Mouse (Mus musculus): ENCODE data around the gene Gpr62. TPM values are rescaled to one million over a fixed set of nuclear protein-coding genes. Genes with fewer than 3 reads are reported as not detected.

The Gpr62 gene
- polyA plus RNA-seq, 1 experiment = 0.47 TPM

- H3K27ac ChIP-seq (ENCODE audit: control insufficient read depth, insufficient read depth, low read length) = peak overlapping the region; percentile 66
- WGBS = 12% methylated on average over 16 of the region's 16 CpGs
- no peaks in the 10 kb centered on the region for H3K36me3 ChIP-seq (ENCODE audit: control insufficient read depth, insufficient read depth, low read length)
- peak overlapping the region; percentile 46 for H3K4me3 ChIP-seq (ENCODE audit: control insufficient read depth, insufficient read depth, low read length)
- H3K27me3 ChIP-seq (ENCODE audit: control insufficient read depth, insufficient read depth, low read length) = no peaks in the 10 kb centered on the region
- H3K4me1 ChIP-seq (replicated peaks; ENCODE audit: control insufficient read depth, insufficient read depth, low read length) = peaks cover 31% of the 10 kb centered on the region
- TF ChIP-seq POLR2A (IDR thresholded peaks at IDR 0.05; ENCODE audit: control insufficient read depth, extremely low read depth, insufficient read depth, low read length, poor library complexity) = no peak
- TF ChIP-seq CTCF (IDR thresholded peaks at IDR 0.05; ENCODE audit: borderline replicate concordance, control insufficient read depth, extremely low read depth, insufficient read depth, low read length, poor library complexity) = no peak
- DNase-seq = peak; percentile 79
Observed at GRCm38 (mm10) chr9:106476002-106476923, 10.5 kb upstream of the Gpr62 start.

GRCm38 (mm10) chr9:106475663-106476001 lies 9.9 kb upstream of the Gpr62 start, which contains the start of gene Rrp9:
Rrp9 (plus strand) TSS chr9:106475963.
- peak within 1 kb of the TSS; percentile 66 for H3K27ac ChIP-seq (ENCODE audit: control insufficient read depth, insufficient read depth, low read length)
- H3K4me3 ChIP-seq (ENCODE audit: control insufficient read depth, insufficient read depth, low read length) = peak within 1 kb of the TSS; percentile 46
- WGBS = 29% methylated on average over 10 of the region's 10 CpGs
- no peak for TF ChIP-seq POLR2A (IDR thresholded peaks at IDR 0.05; ENCODE audit: control insufficient read depth, extremely low read depth, insufficient read depth, low read length, poor library complexity)
- TF ChIP-seq CTCF (IDR thresholded peaks at IDR 0.05; ENCODE audit: borderline replicate concordance, control insufficient read depth, extremely low read depth, insufficient read depth, low read length, poor library complexity) = no peak
- DNase-seq = no peak
- no peaks in the 10 kb centered on the region for H3K27me3 ChIP-seq (ENCODE audit: control insufficient read depth, insufficient read depth, low read length)
- peaks cover 31% of the 10 kb centered on the region for H3K4me1 ChIP-seq (replicated peaks; ENCODE audit: control insufficient read depth, insufficient read depth, low read length)
- H3K36me3 ChIP-seq (ENCODE audit: control insufficient read depth, insufficient read depth, low read length) = no peaks in the 10 kb centered on the region

GRCm38 (mm10) chr9:106475046-106475445 lies 9.3 kb upstream of the Gpr62 start:
- 78% methylated on average over 7 of the region's 7 CpGs for WGBS
- Histone ChIP-seq H3K27me3 (ENCODE audit: control insufficient read depth, insufficient read depth, low read length) (no peaks in the 10 kb centered on the region), H3K4me3 (ENCODE audit: control insufficient read depth, insufficient read depth, low read length) (no peak overlapping the region), H3K4me1 (replicated peaks; ENCODE audit: control insufficient read depth, insufficient read depth, low read length) (peaks cover 31% of the 10 kb centered on the region), H3K27ac (ENCODE audit: control insufficient read depth, insufficient read depth, low read length) (no peak overlapping the region), H3K36me3 (ENCODE audit: control insufficient read depth, insufficient read depth, low read length) (no peaks in the 10 kb centered on the region)
- DNase-seq = peak; percentile 32
- TF ChIP-seq POLR2A (IDR thresholded peaks at IDR 0.05; ENCODE audit: control insufficient read depth, extremely low read depth, insufficient read depth, low read length, poor library complexity) (no peak), CTCF (IDR thresholded peaks at IDR 0.05; ENCODE audit: borderline replicate concordance, control insufficient read depth, extremely low read depth, insufficient read depth, low read length, poor library complexity) (no peak)

- peak; percentile 64 for DNase-seq
- no peaks in the 10 kb centered on the region for H3K27me3 ChIP-seq (ENCODE audit: control insufficient read depth, insufficient read depth, low read length)
- peaks cover 35% of the 10 kb centered on the region for H3K4me1 ChIP-seq (replicated peaks; ENCODE audit: control insufficient read depth, insufficient read depth, low read length)
- no peak overlapping the region for H3K4me3 ChIP-seq (ENCODE audit: control insufficient read depth, insufficient read depth, low read length)
- 48% methylated on average over 6 of the region's 6 CpGs for WGBS
- no peak overlapping the region for H3K27ac ChIP-seq (ENCODE audit: control insufficient read depth, insufficient read depth, low read length)
- TF ChIP-seq CTCF (IDR thresholded peaks at IDR 0.05; ENCODE audit: borderline replicate concordance, control insufficient read depth, extremely low read depth, insufficient read depth, low read length, poor library complexity) (peak; percentile 52; the same call in 1 of the 2 replicates), POLR2A (IDR thresholded peaks at IDR 0.05; ENCODE audit: control insufficient read depth, extremely low read depth, insufficient read depth, low read length, poor library complexity) (no peak)
- no peaks in the 10 kb centered on the region for H3K36me3 ChIP-seq (ENCODE audit: control insufficient read depth, insufficient read depth, low read length)
Observed at GRCm38 (mm10) chr9:106474456-106474855, 8.7 kb upstream of the Gpr62 start.

GRCm38 (mm10) chr9:106473753-106474105 lies 8.0 kb upstream of the Gpr62 start:
- no peak for TF ChIP-seq POLR2A (IDR thresholded peaks at IDR 0.05; ENCODE audit: control insufficient read depth, extremely low read depth, insufficient read depth, low read length, poor library complexity)
- no peak for TF ChIP-seq CTCF (IDR thresholded peaks at IDR 0.05; ENCODE audit: borderline replicate concordance, control insufficient read depth, extremely low read depth, insufficient read depth, low read length, poor library complexity)
- no peak for DNase-seq
- WGBS = 99% methylated on average over 5 of the region's 5 CpGs

GRCm38 (mm10) chr9:106473081-106473752 lies 7.5 kb upstream of the Gpr62 start:
- DNase-seq = no peak
- TF ChIP-seq POLR2A (IDR thresholded peaks at IDR 0.05; ENCODE audit: control insufficient read depth, extremely low read depth, insufficient read depth, low read length, poor library complexity) (no peak), CTCF (IDR thresholded peaks at IDR 0.05; ENCODE audit: borderline replicate concordance, control insufficient read depth, extremely low read depth, insufficient read depth, low read length, poor library complexity) (no peak)
- H3K36me3 ChIP-seq (ENCODE audit: control insufficient read depth, insufficient read depth, low read length) = no peaks in the 10 kb centered on the region
- no peak overlapping the region for H3K27ac ChIP-seq (ENCODE audit: control insufficient read depth, insufficient read depth, low read length)
- WGBS = 96% methylated on average over 16 of the region's 16 CpGs
- peaks cover 35% of the 10 kb centered on the region for H3K4me1 ChIP-seq (replicated peaks; ENCODE audit: control insufficient read depth, insufficient read depth, low read length)
- H3K27me3 ChIP-seq (ENCODE audit: control insufficient read depth, insufficient read depth, low read length) = no peaks in the 10 kb centered on the region
- H3K4me3 ChIP-seq (ENCODE audit: control insufficient read depth, insufficient read depth, low read length) = no peak overlapping the region

More at GRCm38 (mm10) chr9:106473753-106474105, 8.0 kb upstream of the Gpr62 start:
- H3K4me1 ChIP-seq (replicated peaks; ENCODE audit: control insufficient read depth, insufficient read depth, low read length) = peaks cover 36% of the 10 kb centered on the region
- no peak overlapping the region for H3K27ac ChIP-seq (ENCODE audit: control insufficient read depth, insufficient read depth, low read length)
- no peaks in the 10 kb centered on the region for H3K36me3 ChIP-seq (ENCODE audit: control insufficient read depth, insufficient read depth, low read length)
- no peak overlapping the region for H3K4me3 ChIP-seq (ENCODE audit: control insufficient read depth, insufficient read depth, low read length)
- H3K27me3 ChIP-seq (ENCODE audit: control insufficient read depth, insufficient read depth, low read length) = no peaks in the 10 kb centered on the region

All from thymus, adult 2 months (tissue).